Mouse (Mus musculus): Measurements from ENCODE around the gene Tprn.

- peak; percentile 66; the same call in 1 of the 2 replicates for TF ChIP-seq POLR2A (IDR thresholded peaks at IDR 0.05; ENCODE audit: borderline replicate concordance, insufficient read depth, low read length)
- TF ChIP-seq CTCF (IDR thresholded peaks at IDR 0.05; ENCODE audit: borderline replicate concordance, insufficient read depth, low read depth, low read length), result no peak
Observed at GRCm38 (mm10) chr2:25255284-25255779, 7.1 kb upstream of the Tprn start, which contains the start of gene Tmem203.

Measured in cerebellum, adult 2 months (tissue).